Mouse (Mus musculus): ENCODE data around the gene Vps8. TPM values are rescaled to one million over a fixed set of nuclear protein-coding genes. Genes with fewer than 3 reads are reported as not detected.

Vps8 gene
- polyA plus RNA-seq, 1 experiment from 2014 or later = 3.1 TPM

- 60% methylated on average over 6 of the region's 6 CpGs for WGBS (ENCODE audit: insufficient replicate concordance)
- Histone ChIP-seq H3K27ac (ENCODE audit: low read depth) (no peak overlapping the region), H3K4me1 (ENCODE audit: insufficient read depth) (no peaks in the 10 kb centered on the region), H3K27me3 (ENCODE audit: insufficient read depth, low read length) (no peaks in the 10 kb centered on the region), H3K4me2 (ENCODE audit: low read depth, low read length) (no peak overlapping the region), H3K9me3 (ENCODE audit: low read length) (no peaks in the 10 kb centered on the region), H3K36me3 (replicated peaks; ENCODE audit: insufficient read depth, low read length) (no peaks in the 10 kb centered on the region), H3K9ac (replicated peaks) (no peak overlapping the region), H3K4me3 (ENCODE audit: low read depth, low read length) (no peak overlapping the region)
- peak; percentile 51 for DNase-seq
- TF ChIP-seq CTCF (IDR thresholded peaks at IDR 0.05; ENCODE audit: low read depth) = peak; percentile 68
- no peak for TF ChIP-seq EP300 (IDR thresholded peaks at IDR 0.05; ENCODE audit: low read depth)
- no peak for ATAC-seq
These were observed 30.8 kb upstream of the Vps8 start for GRCm38 (mm10) chr16:21392099-21392498.

DNA sequence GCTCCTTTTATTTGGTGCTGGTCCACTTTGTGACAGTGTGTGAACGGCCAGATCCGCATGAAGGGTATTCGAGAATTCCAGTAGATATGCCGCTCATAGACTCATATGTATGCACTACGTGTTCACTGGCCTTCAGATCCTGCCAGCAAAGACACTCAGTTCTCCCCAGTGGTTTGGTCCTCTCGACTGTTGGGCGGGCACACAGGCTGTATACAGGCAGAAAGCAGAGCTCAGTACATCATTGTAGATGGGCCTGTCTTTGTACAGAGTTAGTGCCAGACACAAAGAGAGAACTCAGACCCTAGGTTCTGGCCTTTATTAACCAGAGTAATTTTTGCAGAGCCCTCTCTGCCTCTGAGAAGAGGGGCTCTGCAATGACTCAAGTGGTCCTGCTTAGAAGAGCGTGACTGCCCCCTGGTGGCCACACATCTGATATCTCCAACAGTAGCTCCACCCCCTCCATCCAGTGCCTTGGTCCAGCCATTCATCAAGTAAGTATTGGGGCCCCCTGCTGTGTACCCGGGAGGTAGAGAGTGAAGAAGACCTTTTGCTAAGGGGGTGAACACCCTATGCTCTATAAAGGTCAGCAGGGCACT is 30.3 kb upstream of the Vps8 start:
- H3K9me3 ChIP-seq (ENCODE audit: low read length) = no peaks in the 10 kb centered on the region

DNA sequence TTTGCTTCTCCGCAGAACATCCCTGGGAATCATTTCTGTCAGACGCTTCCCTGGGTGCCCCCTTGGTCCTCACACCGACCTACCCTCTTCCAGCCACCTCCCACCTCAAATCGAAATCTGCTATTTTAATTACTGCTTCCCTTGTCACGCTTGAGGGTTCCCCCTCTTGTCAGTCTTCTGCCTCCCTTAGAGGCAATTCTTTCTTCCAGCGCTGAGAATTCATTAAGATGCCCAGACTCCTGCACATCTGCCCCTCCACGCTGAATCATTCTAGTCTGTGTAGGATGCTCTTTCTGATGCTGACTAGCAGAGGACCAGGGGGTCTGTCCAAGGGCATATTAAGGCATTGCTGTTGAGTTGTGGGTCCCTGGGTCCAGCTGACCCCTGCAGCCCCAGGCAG is 27.4 kb upstream of the Vps8 start:
- Histone ChIP-seq H3K4me1 (ENCODE audit: insufficient read depth) (no peaks in the 10 kb centered on the region), H3K27ac (ENCODE audit: low read depth) (no peak overlapping the region), H3K27me3 (ENCODE audit: insufficient read depth, low read length) (no peaks in the 10 kb centered on the region), H3K9ac (replicated peaks) (no peak overlapping the region), H3K9me3 (ENCODE audit: low read length) (no peaks in the 10 kb centered on the region), H3K36me3 (replicated peaks; ENCODE audit: insufficient read depth, low read length) (no peaks in the 10 kb centered on the region), H3K4me3 (ENCODE audit: low read depth, low read length) (no peak overlapping the region), H3K4me2 (ENCODE audit: low read depth, low read length) (no peak overlapping the region)
- 64% methylated on average over 7 of the region's 7 CpGs for WGBS (ENCODE audit: insufficient replicate concordance)
- DNase-seq (no peak), ATAC-seq (no peak)
- TF ChIP-seq CTCF (IDR thresholded peaks at IDR 0.05; ENCODE audit: low read depth) (no peak), EP300 (IDR thresholded peaks at IDR 0.05; ENCODE audit: low read depth) (no peak)

More for the DNA sequence above, 30.3 kb upstream of the Vps8 start:
- H3K27me3 ChIP-seq (ENCODE audit: insufficient read depth, low read length) = no peaks in the 10 kb centered on the region
- 51% methylated on average over 9 of the region's 9 CpGs for WGBS (ENCODE audit: insufficient replicate concordance)
- H3K4me1 ChIP-seq (ENCODE audit: insufficient read depth) = no peaks in the 10 kb centered on the region
- H3K36me3 ChIP-seq (replicated peaks; ENCODE audit: insufficient read depth, low read length) = no peaks in the 10 kb centered on the region
- H3K4me3 ChIP-seq (ENCODE audit: low read depth, low read length) = no peak overlapping the region
- peak; percentile 88 for DNase-seq
- ATAC-seq = peak; percentile 51; the same call in 1 of the 2 replicates
- no peak overlapping the region for H3K27ac ChIP-seq (ENCODE audit: low read depth)
- no peak overlapping the region for H3K9ac ChIP-seq (replicated peaks)
- peak; percentile 88 for TF ChIP-seq CTCF (IDR thresholded peaks at IDR 0.05; ENCODE audit: low read depth)
- no peak for TF ChIP-seq EP300 (IDR thresholded peaks at IDR 0.05; ENCODE audit: low read depth)
- H3K4me2 ChIP-seq (ENCODE audit: low read depth, low read length) = no peak overlapping the region

DNA sequence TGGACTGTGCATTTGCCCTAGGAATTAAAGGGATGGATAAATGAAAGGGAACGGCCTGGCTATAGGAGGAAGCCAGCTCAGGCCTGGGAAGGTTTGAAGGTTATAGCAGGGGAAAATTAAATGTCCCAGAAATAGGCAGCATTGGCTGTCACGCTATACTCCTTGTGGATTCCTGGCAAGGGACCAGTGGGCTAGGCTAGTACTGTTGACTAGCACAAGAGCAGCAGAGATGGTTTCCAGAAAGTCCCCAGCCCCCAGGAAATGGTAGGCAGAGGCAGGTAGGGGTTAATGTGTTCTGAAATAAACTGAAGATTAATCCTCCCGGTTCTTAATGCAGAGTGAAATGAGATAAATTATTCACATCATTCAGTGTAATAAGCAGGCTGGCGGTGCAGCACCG is 25.2 kb upstream of the Vps8 start:
- Histone ChIP-seq H3K4me3 (ENCODE audit: low read depth, low read length) (no peak overlapping the region), H3K9ac (replicated peaks) (no peak overlapping the region), H3K4me2 (ENCODE audit: low read depth, low read length) (no peak overlapping the region), H3K4me1 (ENCODE audit: insufficient read depth) (no peaks in the 10 kb centered on the region), H3K9me3 (ENCODE audit: low read length) (no peaks in the 10 kb centered on the region), H3K36me3 (replicated peaks; ENCODE audit: insufficient read depth, low read length) (no peaks in the 10 kb centered on the region), H3K27ac (ENCODE audit: low read depth) (no peak overlapping the region), H3K27me3 (ENCODE audit: insufficient read depth, low read length) (no peaks in the 10 kb centered on the region)
- no peak for TF ChIP-seq EP300 (IDR thresholded peaks at IDR 0.05; ENCODE audit: low read depth)
- TF ChIP-seq CTCF (IDR thresholded peaks at IDR 0.05; ENCODE audit: low read depth) = no peak
- no peak for DNase-seq
- WGBS (ENCODE audit: insufficient replicate concordance) = 78% methylated on average over 5 of the region's 5 CpGs
- ATAC-seq = no peak

GRCm38 (mm10) chr16:21398345-21399051 is 24.4 kb upstream of the Vps8 start:
- H3K4me3 ChIP-seq (ENCODE audit: low read depth, low read length) = no peak overlapping the region
- no peaks in the 10 kb centered on the region for H3K4me1 ChIP-seq (ENCODE audit: insufficient read depth)
- WGBS (ENCODE audit: insufficient replicate concordance) = 48% methylated on average over 8 of the region's 8 CpGs
- no peak overlapping the region for H3K4me2 ChIP-seq (ENCODE audit: low read depth, low read length)
- ATAC-seq = no peak
- no peak overlapping the region for H3K9ac ChIP-seq (replicated peaks)
- H3K27ac ChIP-seq (ENCODE audit: low read depth) = no peak overlapping the region
- H3K9me3 ChIP-seq (ENCODE audit: low read length) = no peaks in the 10 kb centered on the region
- DNase-seq = no peak
- H3K27me3 ChIP-seq (ENCODE audit: insufficient read depth, low read length) = no peaks in the 10 kb centered on the region
- TF ChIP-seq EP300 (IDR thresholded peaks at IDR 0.05; ENCODE audit: low read depth) (no peak), CTCF (IDR thresholded peaks at IDR 0.05; ENCODE audit: low read depth) (no peak)
- no peaks in the 10 kb centered on the region for H3K36me3 ChIP-seq (replicated peaks; ENCODE audit: insufficient read depth, low read length)

DNA sequence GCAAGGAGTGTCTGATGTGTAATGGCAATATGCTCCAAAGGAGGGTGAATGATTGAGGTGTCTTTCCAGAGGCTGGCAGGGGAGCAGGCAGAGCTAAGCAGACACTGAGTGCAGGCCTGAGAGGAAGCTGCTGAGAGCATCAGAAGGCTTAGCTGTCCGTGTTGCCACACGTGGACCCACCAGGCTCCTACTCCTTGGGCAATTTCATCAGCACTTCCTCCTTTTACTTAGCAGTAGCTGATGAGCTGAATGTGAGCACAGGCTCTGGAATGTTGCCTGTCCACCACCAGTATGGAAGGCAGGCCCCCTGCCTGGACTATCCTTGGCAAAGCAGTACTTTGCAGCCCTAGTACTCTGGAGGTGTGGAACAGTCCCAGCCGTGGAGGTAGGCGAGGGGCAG is 23.0 kb upstream of the Vps8 start:
- H3K9ac ChIP-seq (replicated peaks) = no peak overlapping the region
- WGBS (ENCODE audit: insufficient replicate concordance) = 51% methylated on average over 4 of the region's 4 CpGs
- ATAC-seq = no peak
- H3K9me3 ChIP-seq (ENCODE audit: low read length) = no peaks in the 10 kb centered on the region
- peak; percentile 21 for DNase-seq
- peaks cover 3% of the 10 kb centered on the region; the same call in 1 of the 2 replicates for H3K27me3 ChIP-seq (ENCODE audit: insufficient read depth, low read length)
- H3K4me3 ChIP-seq (ENCODE audit: low read depth, low read length) = no peak overlapping the region
- H3K36me3 ChIP-seq (replicated peaks; ENCODE audit: insufficient read depth, low read length) = no peaks in the 10 kb centered on the region
- no peaks in the 10 kb centered on the region for H3K4me1 ChIP-seq (ENCODE audit: insufficient read depth)
- no peak overlapping the region for H3K4me2 ChIP-seq (ENCODE audit: low read depth, low read length)
- no peak overlapping the region for H3K27ac ChIP-seq (ENCODE audit: low read depth)
- TF ChIP-seq CTCF (IDR thresholded peaks at IDR 0.05; ENCODE audit: low read depth) (no peak), EP300 (IDR thresholded peaks at IDR 0.05; ENCODE audit: low read depth) (no peak)
